Comparison of ENCODE assay signal across 21 mouse cellular contexts in genomic region chr8:127464300-127464699, GRCm38 (mm10).
DNase-seq lines count a peak whose midpoint lies in the region; ATAC-seq lines count a peak whose summit lies in the region.
"Had no signal": no experiment of that assay in that cellular context is flagged by ENCODE, and none has a peak within 500 bp of the region (broad histone marks: within the 10 kb centered on the region; RNA-seq: fewer than 3 reads in every experiment).

No protein-coding gene starts in this region.

- H3K4me2 ChIP-seq in kidney, embryonic 15.5 days, result no peak overlapping the region
- H3K4me2 ChIP-seq in hindbrain, embryonic 11.5 days (replicated peaks; ENCODE audit: low read depth, low read length), result no peak overlapping the region
- H3K4me2 ChIP-seq: embryonic facial prominence, embryonic 12.5 days; forebrain, embryonic 15.5 days; heart, embryonic 13.5 days; hindbrain, embryonic 12.5 days had no signal

- peak; percentile 21 for DNase-seq in heart, adult 11 months
- DNase-seq in heart, adult 8-10 months (ENCODE audit: low spot score), result no peak
- peak; percentile 57 for DNase-seq in kidney, postnatal 14 days
- DNase-seq in cerebellum, postnatal 25 days, result no peak
- no peak for DNase-seq in hindbrain, embryonic 11.5 days (ENCODE audit: low spot score)
- DNase-seq in gastrocnemius, postnatal 36 days, result no peak
- DNase-seq: adrenal gland, adult 8-10 months; adrenal gland, postnatal 36 days; B cell, adult 2 months; cerebellum, adult 11 months; cerebellum, adult 8-10 months; cerebellum, postnatal 14 days; heart, postnatal 36 days had no signal

- ATAC-seq in kidney, embryonic 15.5 days (replicated peaks; ENCODE audit: low FRiP score), result peak; percentile 64
- ATAC-seq in hindbrain, embryonic 11.5 days (ENCODE audit: low FRiP score), result no peak
- ATAC-seq: CD4-positive, CD25-positive, alpha-beta regulatory T cell, adult 4 months; forebrain, embryonic 15.5 days; hindbrain, embryonic 16.5 days had no signal

- WGBS in kidney, embryonic 15.5 days, result 80% methylated on average over 1 of the region's 1 CpGs
- 90% methylated on average over 1 of the region's 1 CpGs for whole genome bisulfite sequencing in hindbrain, embryonic 11.5 days

- H3K27ac ChIP-seq in kidney, embryonic 15.5 days, result peak overlapping the region; percentile 69
- H3K27ac ChIP-seq in hindbrain, embryonic 11.5 days (ENCODE audit: low read depth, low read length), result no peak overlapping the region
- H3K27ac ChIP-seq: embryonic facial prominence, embryonic 12.5 days; forebrain, embryonic 15.5 days; heart, embryonic 13.5 days; hindbrain, embryonic 12.5 days had no signal

- no peaks in the 10 kb centered on the region for H3K27me3 ChIP-seq in kidney, embryonic 15.5 days
- no peaks in the 10 kb centered on the region for H3K27me3 ChIP-seq in hindbrain, embryonic 11.5 days (ENCODE audit: control insufficient read depth, insufficient read depth, low read length)
- H3K27me3 ChIP-seq: embryonic facial prominence, embryonic 12.5 days; forebrain, embryonic 15.5 days; heart, embryonic 13.5 days; hindbrain, embryonic 12.5 days had no signal

- intact Hi-C loops in gastrocnemius, postnatal 36 days (cut with DNase I), result no loop called here

- H3K36me3 ChIP-seq in kidney, embryonic 15.5 days, result peaks cover 5% of the 10 kb centered on the region
- no peaks in the 10 kb centered on the region for H3K36me3 ChIP-seq in hindbrain, embryonic 11.5 days (ENCODE audit: control insufficient read depth, insufficient read depth, low read length)
- H3K36me3 ChIP-seq: forebrain, embryonic 15.5 days; G1E had no signal

- no peak overlapping the region for H3K4me3 ChIP-seq in kidney, embryonic 15.5 days (replicated peaks)
- H3K4me3 ChIP-seq in hindbrain, embryonic 11.5 days (ENCODE audit: low read depth, low read length), result no peak overlapping the region
- H3K4me3 ChIP-seq: embryonic facial prominence, embryonic 12.5 days; forebrain, embryonic 15.5 days; heart, embryonic 13.5 days; hindbrain, embryonic 12.5 days had no signal

- H3K9ac ChIP-seq in kidney, embryonic 15.5 days, result no peak overlapping the region
- H3K9ac ChIP-seq in hindbrain, embryonic 11.5 days (ENCODE audit: low read depth, low read length), result no peak overlapping the region
- H3K9ac ChIP-seq: embryonic facial prominence, embryonic 12.5 days; forebrain, embryonic 15.5 days; heart, embryonic 13.5 days; hindbrain, embryonic 12.5 days had no signal

- no peaks in the 10 kb centered on the region for H3K4me1 ChIP-seq in kidney, embryonic 15.5 days
- no peaks in the 10 kb centered on the region for H3K4me1 ChIP-seq in hindbrain, embryonic 11.5 days (replicated peaks; ENCODE audit: control insufficient read depth, insufficient read depth, low read length)
- H3K4me1 ChIP-seq: embryonic facial prominence, embryonic 12.5 days; hindbrain, embryonic 12.5 days had no signal

- H3K9me3 ChIP-seq in kidney, embryonic 15.5 days (replicated peaks), result no peaks in the 10 kb centered on the region
- H3K9me3 ChIP-seq in hindbrain, embryonic 11.5 days (ENCODE audit: control insufficient read depth, low read length), result no peaks in the 10 kb centered on the region
- H3K9me3 ChIP-seq: embryonic facial prominence, embryonic 12.5 days; forebrain, embryonic 15.5 days; heart, embryonic 13.5 days; hindbrain, embryonic 12.5 days had no signal

Comparison
In these comparisons a context has a peak if more than half of its experiments do, and no peak if none do; other contexts are left out.
1. DNase-seq: peak in heart, adult 11 months (single experiment) and kidney, postnatal 14 days (single experiment); none in heart, adult 8-10 months (single experiment), cerebellum, postnatal 25 days (0 of 2), hindbrain, embryonic 11.5 days (single experiment) and gastrocnemius, postnatal 36 days (0 of 2).